ENCODE assay signal across 16 mouse cellular contexts in the genomic region with DNA sequence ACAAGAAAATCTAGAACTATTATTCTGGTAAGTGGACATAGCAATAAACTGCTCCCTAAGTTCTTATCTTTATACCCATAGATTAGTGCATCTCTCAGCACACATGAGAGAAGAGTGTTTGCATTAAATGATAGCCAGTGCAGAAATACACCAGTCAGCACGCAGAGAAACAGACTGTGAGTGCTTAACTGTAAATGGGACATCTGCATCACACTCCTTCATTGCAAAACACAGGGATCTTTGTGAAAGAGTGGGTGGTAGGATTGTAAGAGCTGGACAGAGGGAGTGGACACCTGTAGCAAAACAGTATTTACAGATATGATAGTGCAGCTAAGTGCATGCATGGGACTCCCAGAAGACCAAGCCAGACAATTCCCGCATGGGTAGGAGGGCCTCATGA.
"Had no signal": no experiment of that assay in that cellular context is flagged by ENCODE, and none has a peak within 500 bp of the region (broad histone marks: within the 10 kb centered on the region; RNA-seq: fewer than 3 reads in every experiment).

No protein-coding gene starts in this region.

- H3K27me3 ChIP-seq: neural tube, embryonic 13.5 days; neural tube, embryonic 15.5 days; stomach, embryonic 15.5 days had no signal

- H3K9me3 ChIP-seq: neural tube, embryonic 13.5 days; neural tube, embryonic 15.5 days; stomach, embryonic 15.5 days had no signal

- H3K36me3 ChIP-seq: neural tube, embryonic 13.5 days; neural tube, embryonic 15.5 days; stomach, embryonic 15.5 days had no signal

- H3K9ac ChIP-seq: neural tube, embryonic 13.5 days; neural tube, embryonic 15.5 days; stomach, embryonic 15.5 days had no signal

- H3K4me1 ChIP-seq: neural tube, embryonic 13.5 days; neural tube, embryonic 15.5 days; stomach, embryonic 15.5 days had no signal

- DNase-seq: retina, postnatal 1 day; right cerebral cortex, adult 18-20 months; right cerebral cortex, postnatal 14 days; right cerebral cortex, postnatal 25 days; right cerebral cortex, postnatal 4 days; spleen, adult 18-20 months; thymus, adult 18-20 months; thymus, adult 2 months; thymus, postnatal 14 days; thymus, postnatal 25 days; thymus, postnatal 36 days; thymus, postnatal 4 days had no signal

- H3K27ac ChIP-seq: neural tube, embryonic 13.5 days; neural tube, embryonic 15.5 days; stomach, embryonic 15.5 days; stomach, postnatal 0 days had no signal

- H3K4me3 ChIP-seq: neural tube, embryonic 13.5 days; neural tube, embryonic 15.5 days; stomach, embryonic 15.5 days had no signal

- H3K4me2 ChIP-seq: neural tube, embryonic 13.5 days; neural tube, embryonic 15.5 days; stomach, embryonic 15.5 days had no signal
